In genomic region chr3:98319190-98319589, GRCm38 (mm10) we compare ENCODE assay signal across 12 mouse cellular contexts. TPM values are rescaled to one million over a fixed set of nuclear protein-coding genes. Genes with fewer than 3 reads are reported as not detected.
DNase-seq lines count a peak whose midpoint lies in the region; ATAC-seq lines count a peak whose summit lies in the region.
"Had no signal": no experiment of that assay in that cellular context is flagged by ENCODE, and none has a peak within 500 bp of the region (broad histone marks: within the 10 kb centered on the region; RNA-seq: fewer than 3 reads in every experiment).

No protein-coding gene starts in this region.

- no peak overlapping the region for H3K4me2 ChIP-seq in hindbrain, embryonic 14.5 days (replicated peaks)
- H3K4me2 ChIP-seq in neural tube, embryonic 13.5 days: no peak overlapping the region

- H3K27me3 ChIP-seq in embryonic facial prominence, embryonic 10.5 days (replicated peaks; ENCODE audit: low read depth, poor library complexity, severe bottlenecking): no peaks in the 10 kb centered on the region
- no peaks in the 10 kb centered on the region for H3K27me3 ChIP-seq in hindbrain, embryonic 14.5 days (ENCODE audit: control insufficient read depth, insufficient read depth, low read length)
- H3K27me3 ChIP-seq in neural tube, embryonic 13.5 days: no peaks in the 10 kb centered on the region

- no peaks in the 10 kb centered on the region for H3K9me3 ChIP-seq in embryonic facial prominence, embryonic 10.5 days
- H3K9me3 ChIP-seq in hindbrain, embryonic 14.5 days (ENCODE audit: control insufficient read depth, low read length): no peaks in the 10 kb centered on the region
- H3K9me3 ChIP-seq in neural tube, embryonic 13.5 days: no peaks in the 10 kb centered on the region

- WGBS in embryonic facial prominence, embryonic 10.5 days: 73% methylated on average over 2 of the region's 2 CpGs
- 13% methylated on average over 2 of the region's 2 CpGs for WGBS in hindbrain, embryonic 14.5 days
- 15% methylated on average over 2 of the region's 2 CpGs for WGBS in neural tube, embryonic 13.5 days

- peaks cover 93% of the 10 kb centered on the region for H3K36me3 ChIP-seq in embryonic facial prominence, embryonic 10.5 days (replicated peaks)
- H3K36me3 ChIP-seq in hindbrain, embryonic 14.5 days (replicated peaks; ENCODE audit: control insufficient read depth, insufficient read depth): 0 out of 2 replicates have a peak, but pooled peaks cover 3% of the 10 kb centered on the region
- 0 out of 2 replicates have a peak, but pooled peaks cover 4% of the 10 kb centered on the region for H3K36me3 ChIP-seq in neural tube, embryonic 13.5 days

- DNase-seq in layer of hippocampus, adult 9-11 months: peak; percentile 42
- DNase-seq in layer of hippocampus, postnatal 36 days: no peak
- DNase-seq in embryonic facial prominence, embryonic 10.5 days (ENCODE audit: low spot score): peak; percentile 35
- DNase-seq in hindbrain, embryonic 14.5 days (ENCODE audit: low spot score): peak; percentile 68
- DNase-seq in left cerebral cortex, postnatal 36 days (ENCODE audit: low spot score in 2 of 2): no peak
- DNase-seq in spleen, postnatal 14 days (ENCODE audit: low spot score in 2 of 2): no peak
- no peak for DNase-seq in layer of hippocampus, postnatal 25 days (ENCODE audit: extremely low spot score in 1 of 2, low spot score in 1 of 2)
- DNase-seq: cerebellum, adult 8-10 months; heart, postnatal 36 days; thymus, postnatal 36 days had no signal

- peaks cover 28% of the 10 kb centered on the region for H3K4me1 ChIP-seq in embryonic facial prominence, embryonic 10.5 days
- peaks cover 6% of the 10 kb centered on the region; the same call in 1 of the 2 replicates for H3K4me1 ChIP-seq in hindbrain, embryonic 14.5 days (replicated peaks; ENCODE audit: control insufficient read depth, insufficient read depth, low read length)
- peaks cover 41% of the 10 kb centered on the region for H3K4me1 ChIP-seq in neural tube, embryonic 13.5 days (replicated peaks)

- intact Hi-C loops in left cerebral cortex, postnatal 36 days (cut with DNase I): no loop called here

- ATAC-seq in hindbrain, embryonic 14.5 days (ENCODE audit: low FRiP score): peak; percentile 90
- ATAC-seq in neural tube, embryonic 13.5 days (ENCODE audit: low read depth): peak; percentile 92

- no peak overlapping the region for H3K9ac ChIP-seq in hindbrain, embryonic 14.5 days
- H3K9ac ChIP-seq in neural tube, embryonic 13.5 days: no peak overlapping the region
- H3K9ac ChIP-seq: liver, embryonic 14.5 days had no signal

- no peak overlapping the region for H3K4me3 ChIP-seq in embryonic facial prominence, embryonic 10.5 days
- no peak overlapping the region for H3K4me3 ChIP-seq in hindbrain, embryonic 14.5 days (replicated peaks; ENCODE audit: low read length)
- H3K4me3 ChIP-seq in neural tube, embryonic 13.5 days: no peak overlapping the region

- H3K27ac ChIP-seq in embryonic facial prominence, embryonic 10.5 days (replicated peaks): peak overlapping the region; percentile 67
- H3K27ac ChIP-seq in hindbrain, embryonic 14.5 days: peak overlapping the region; percentile 89
- H3K27ac ChIP-seq in neural tube, embryonic 13.5 days (replicated peaks): peak overlapping the region; percentile 91
- H3K27ac ChIP-seq: liver, embryonic 14.5 days had no signal

RNA-seq across cellular contexts. Expression of gene Phgdh, which starts 20.6 kb away (rescaled TPM):
- total RNA-seq in layer of hippocampus, postnatal 36 days (2021): 10 to 100 TPM; 69.9 to 76.2 TPM
- 373 and 379 TPM in 2 replicates for polyA plus RNA-seq in embryonic facial prominence, embryonic 10.5 days (2016; fragmentation: Nextera tagmentation; extraction: Ambion mirVana)
- polyA plus RNA-seq in hindbrain, embryonic 14.5 days (2014; fragmentation: Nextera tagmentation; extraction: Ambion mirVana): 160 and 173 TPM in 2 replicates
- polyA plus RNA-seq in neural tube, embryonic 13.5 days (2015; fragmentation: Nextera tagmentation; extraction: Ambion mirVana): 166 and 171 TPM in 2 replicates
- total RNA-seq in left cerebral cortex, postnatal 36 days (2021): 10 to 100 TPM; 51.1 to 62.0 TPM
- 10 to 100 TPM; 67.5 to 79.6 TPM for total RNA-seq in layer of hippocampus, postnatal 25 days (2021)

RNA-seq across cellular contexts. Expression of gene Hmgcs2, which starts 39.0 kb away (rescaled TPM):
- 1 to 10 TPM; 8.9 to 9.9 TPM for total RNA-seq in layer of hippocampus, postnatal 36 days (2021)
- 1.0 and 1.6 TPM in 2 replicates for polyA plus RNA-seq in embryonic facial prominence, embryonic 10.5 days (2016; fragmentation: Nextera tagmentation; extraction: Ambion mirVana)
- polyA plus RNA-seq in hindbrain, embryonic 14.5 days (2014; fragmentation: Nextera tagmentation; extraction: Ambion mirVana): 24.6 and 26.8 TPM in 2 replicates
- 9.9 and 16.3 TPM in 2 replicates for polyA plus RNA-seq in neural tube, embryonic 13.5 days (2015; fragmentation: Nextera tagmentation; extraction: Ambion mirVana)
- 10 to 100 TPM in 1 of 2 experiments, 1 to 10 TPM in 1; 7.1 to 11.3 TPM for total RNA-seq in left cerebral cortex, postnatal 36 days (2021)
- 10 to 100 TPM in 1 of 2 experiments, 1 to 10 TPM in 1; 9.6 to 10.4 TPM for total RNA-seq in layer of hippocampus, postnatal 25 days (2021)

Comparison
In these comparisons a context has a peak if more than half of its experiments do, and no peak if none do; other contexts are left out.
1. DNase-seq: peak in layer of hippocampus, adult 9-11 months (single experiment), embryonic facial prominence, embryonic 10.5 days (single experiment) and hindbrain, embryonic 14.5 days (single experiment); none in layer of hippocampus, postnatal 36 days (0 of 2), left cerebral cortex, postnatal 36 days (0 of 2), spleen, postnatal 14 days (0 of 2) and layer of hippocampus, postnatal 25 days (0 of 2).
2. Peak in every context shown above with its lines, with median percentiles within 50 percentile points of each other: H3K27ac ChIP-seq.